Mouse (Mus musculus) kidney, embryonic 14.5 days (tissue): ENCODE results near the gene Siae. TPM values are rescaled to one million over a fixed set of nuclear protein-coding genes. Genes with fewer than 3 reads are reported as not detected.

ENCODE experiments used
- ATAC-seq: fragments of 200-750 bp; cut with Nextera tagmentation; 2 replicates; pipeline ENCODE4 v1.8.0; 2017; ENCODE audit warnings: moderate number of reproducible peaks, mild to moderate bottlenecking, moderate TSS enrichment, moderate library complexity; ENCODE audit not compliant: low FRiP score, low TSS enrichment
- H3K27ac ChIP-seq: fragments of 300-500 bp; sonication (generic); 2 replicates; pipeline ENCODE4 v1.5.1; 2014; ENCODE audit warnings: low read depth, mild to moderate bottlenecking, low read length, moderate library complexity, mixed read lengths
- H3K27me3 ChIP-seq: fragments of 300-500 bp; sonication (generic); 2 replicates; pipeline ENCODE4 v1.6.1; 2014; ENCODE audit warnings: mild to moderate bottlenecking, low read length; ENCODE audit not compliant: control insufficient read depth, insufficient read depth
- H3K36me3 ChIP-seq: fragments of 300-500 bp; sonication (generic); 2 replicates; pipeline ENCODE4 v1.6.1; 2014; ENCODE audit warnings: low read length, mixed read lengths; ENCODE audit not compliant: control insufficient read depth, insufficient read depth
- H3K4me1 ChIP-seq: fragments of 300-500 bp; sonication (generic); 2 replicates; pipeline ENCODE4 v1.6.1; 2014; ENCODE audit warnings: low read length, mixed read lengths; ENCODE audit not compliant: control insufficient read depth, insufficient read depth
- H3K4me2 ChIP-seq: fragments of 300-500 bp; sonication (generic); replicated peaks from 2 replicates; pipeline ENCODE4 v1.6.1; 2014; ENCODE audit warnings: low read depth, mild to moderate bottlenecking, low read length
- H3K4me3 ChIP-seq: fragments of 300-500 bp; sonication (generic); 2 replicates; pipeline ENCODE4 v1.5.1; 2014; ENCODE audit warnings: mild to moderate bottlenecking, low read length
- H3K9ac ChIP-seq: fragments of 300-500 bp; sonication (generic); 2 replicates; pipeline ENCODE4 v1.6.1; 2014; ENCODE audit warnings: low read depth, mild to moderate bottlenecking, low read length, moderate library complexity
- H3K9me3 ChIP-seq: fragments of 300-500 bp; sonication (generic); 2 replicates; pipeline ENCODE4 v1.6.1; 2016; ENCODE audit warnings: low read length; ENCODE audit not compliant: control insufficient read depth
- WGBS: fragments of 180-500 bp; shearing (Covaris S2); extraction: QIAGEN DNeasy Blood & Tissue Kit; methylation state at CpG from one replicate; pipeline ENCODE4 v1.1.7; 2014; 5-methylcytosine and 5-hydroxymethylcytosine counted together
- polyA plus RNA-seq: library from polyadenylated mRNA; unstranded; fragments of >200 nt; fragmentation: Nextera tagmentation; extraction: Ambion mirVana; gene quantifications from 2 replicates; pipeline ENCODE4 v1.2.1, GENCODE M21; 2014

Siae gene
- polyA plus RNA-seq, 1 experiment from 2014 or later, result 10.8 TPM

DNA sequence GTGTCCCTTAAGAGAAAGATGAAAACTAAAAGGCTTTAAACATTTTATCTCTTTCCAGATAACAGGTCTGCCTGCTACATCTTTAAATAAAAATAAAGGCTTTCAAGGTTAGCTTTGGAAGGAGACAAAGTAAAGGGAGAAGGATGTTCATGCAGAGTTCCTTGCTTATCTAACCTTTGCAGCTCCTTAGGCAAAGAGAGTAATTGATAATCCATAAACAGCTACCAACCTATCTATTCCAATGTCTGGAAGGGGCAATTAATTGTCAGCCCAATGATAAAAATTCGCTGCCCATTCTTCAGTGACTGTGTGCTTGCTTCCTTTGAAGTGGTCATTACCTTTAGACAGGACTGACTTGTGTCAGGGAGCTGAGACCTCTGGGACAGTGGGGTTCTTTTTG lies 8.3 kb downstream of the Siae start:
- H3K9me3 ChIP-seq, result no peaks in the 10 kb centered on the region
- H3K4me1 ChIP-seq, result peaks cover 12% of the 10 kb centered on the region
- no peaks in the 10 kb centered on the region for H3K36me3 ChIP-seq
- H3K27ac ChIP-seq, result no peak overlapping the region
- no peak overlapping the region for H3K4me3 ChIP-seq
- ATAC-seq, result no peak
- 53% methylated on average over 1 of the region's 1 CpGs for WGBS
- H3K4me2 ChIP-seq, result no peak overlapping the region
- H3K27me3 ChIP-seq, result no peaks in the 10 kb centered on the region
- H3K9ac ChIP-seq, result no peak overlapping the region

DNA sequence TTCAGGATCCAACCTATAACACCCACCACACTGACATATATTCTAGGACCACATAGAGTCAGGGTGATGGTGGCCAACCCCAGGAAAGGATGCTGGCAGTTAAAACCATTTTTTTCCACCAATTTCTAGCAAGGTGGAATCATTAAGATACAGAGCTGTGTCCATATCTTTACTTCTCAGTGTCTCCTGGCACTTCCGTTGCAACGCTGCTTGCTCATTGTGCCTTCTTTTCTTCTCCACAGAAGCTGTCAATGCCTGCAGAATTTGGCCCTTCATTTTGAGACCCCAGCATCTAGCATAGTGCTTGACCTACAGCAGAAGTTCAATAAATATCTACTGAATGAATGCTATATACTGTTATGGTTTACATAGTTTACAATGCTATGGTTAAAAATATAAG lies 11.5 kb downstream of the Siae start:
- WGBS, result 87% methylated on average over 2 of the region's 2 CpGs

DNA sequence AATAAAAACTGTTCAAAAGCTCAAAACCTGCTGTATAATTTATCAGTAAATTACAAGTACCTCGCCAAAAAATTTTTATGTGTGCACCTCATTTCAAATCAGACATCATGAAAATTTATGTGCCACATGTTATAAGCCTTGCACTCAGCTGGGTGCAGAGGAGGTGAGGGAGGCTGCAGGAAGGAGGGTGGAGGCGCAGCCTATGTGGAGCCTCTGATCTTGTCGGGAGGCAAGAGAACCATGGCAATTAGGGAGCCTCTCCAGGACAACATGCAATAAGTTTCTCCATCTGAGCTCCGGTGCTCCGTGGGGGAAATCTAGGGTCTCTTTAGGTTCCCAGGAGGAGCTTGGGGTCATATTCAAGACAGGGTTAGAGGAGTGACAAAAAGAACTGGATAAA lies 12.0 kb downstream of the Siae start:
- no peak for ATAC-seq

More for the DNA sequence above, 11.5 kb downstream of the Siae start:
- no peaks in the 10 kb centered on the region for H3K36me3 ChIP-seq
- no peaks in the 10 kb centered on the region for H3K9me3 ChIP-seq
- H3K4me2 ChIP-seq, result no peak overlapping the region
- no peak for ATAC-seq
- no peak overlapping the region for H3K4me3 ChIP-seq
- no peak overlapping the region for H3K9ac ChIP-seq
- H3K4me1 ChIP-seq, result peaks cover 12% of the 10 kb centered on the region
- H3K27me3 ChIP-seq, result no peaks in the 10 kb centered on the region
- H3K27ac ChIP-seq, result no peak overlapping the region

DNA sequence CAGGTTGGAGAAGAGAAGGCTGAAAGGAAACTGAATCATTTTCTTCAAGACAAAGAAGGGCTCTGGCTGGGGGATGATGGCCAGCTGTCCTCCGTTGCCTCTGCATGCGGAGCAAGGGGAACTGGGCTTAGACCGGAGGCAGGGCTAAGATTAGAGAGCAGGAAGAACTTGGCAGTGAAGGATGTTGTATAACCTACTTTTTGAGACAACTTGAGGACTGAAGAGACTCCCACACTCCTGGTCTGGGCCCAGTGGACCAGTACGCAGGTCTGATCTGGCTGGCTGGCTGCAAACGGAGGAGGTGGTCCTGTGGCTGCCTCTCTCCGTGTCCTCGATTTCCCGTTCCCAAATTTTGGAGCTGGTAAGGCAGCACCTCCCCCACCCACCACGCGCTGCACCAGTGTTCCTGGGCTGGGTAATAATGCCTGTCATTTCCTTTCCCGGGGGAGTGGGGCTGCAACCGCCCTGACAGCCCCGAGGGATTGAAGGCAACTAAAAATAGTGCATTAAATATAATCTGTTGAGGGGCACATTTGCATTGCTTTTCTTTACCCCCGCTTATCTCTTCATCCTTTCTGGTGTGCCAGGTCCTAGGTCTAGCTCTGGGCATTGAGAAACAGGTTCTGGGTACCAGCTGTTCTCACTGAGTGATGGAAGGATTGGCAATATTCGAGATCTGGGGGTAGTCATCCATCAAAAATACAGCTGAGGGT lies 12.6 kb downstream of the Siae start:
- H3K27ac ChIP-seq, result no peak overlapping the region
- ATAC-seq, result peak; percentile 74; the same call in 1 of the 2 replicates
- 11% methylated on average over 15 of the region's 15 CpGs for WGBS
- no peak overlapping the region for H3K4me3 ChIP-seq
- H3K9me3 ChIP-seq, result no peaks in the 10 kb centered on the region
- no peaks in the 10 kb centered on the region for H3K27me3 ChIP-seq
- H3K4me1 ChIP-seq, result peaks cover 12% of the 10 kb centered on the region
- H3K9ac ChIP-seq, result no peak overlapping the region
- H3K36me3 ChIP-seq, result no peaks in the 10 kb centered on the region
- peak overlapping the region; percentile 39 for H3K4me2 ChIP-seq

More for the DNA sequence above, 12.0 kb downstream of the Siae start:
- H3K36me3 ChIP-seq, result no peaks in the 10 kb centered on the region
- no peaks in the 10 kb centered on the region for H3K9me3 ChIP-seq
- no peaks in the 10 kb centered on the region for H3K27me3 ChIP-seq
- peaks cover 12% of the 10 kb centered on the region for H3K4me1 ChIP-seq
- H3K4me3 ChIP-seq, result no peak overlapping the region
- no peak overlapping the region for H3K9ac ChIP-seq
- WGBS, result 24% methylated on average over 5 of the region's 5 CpGs
- H3K4me2 ChIP-seq, result peak overlapping the region; percentile 39
- H3K27ac ChIP-seq, result no peak overlapping the region

DNA sequence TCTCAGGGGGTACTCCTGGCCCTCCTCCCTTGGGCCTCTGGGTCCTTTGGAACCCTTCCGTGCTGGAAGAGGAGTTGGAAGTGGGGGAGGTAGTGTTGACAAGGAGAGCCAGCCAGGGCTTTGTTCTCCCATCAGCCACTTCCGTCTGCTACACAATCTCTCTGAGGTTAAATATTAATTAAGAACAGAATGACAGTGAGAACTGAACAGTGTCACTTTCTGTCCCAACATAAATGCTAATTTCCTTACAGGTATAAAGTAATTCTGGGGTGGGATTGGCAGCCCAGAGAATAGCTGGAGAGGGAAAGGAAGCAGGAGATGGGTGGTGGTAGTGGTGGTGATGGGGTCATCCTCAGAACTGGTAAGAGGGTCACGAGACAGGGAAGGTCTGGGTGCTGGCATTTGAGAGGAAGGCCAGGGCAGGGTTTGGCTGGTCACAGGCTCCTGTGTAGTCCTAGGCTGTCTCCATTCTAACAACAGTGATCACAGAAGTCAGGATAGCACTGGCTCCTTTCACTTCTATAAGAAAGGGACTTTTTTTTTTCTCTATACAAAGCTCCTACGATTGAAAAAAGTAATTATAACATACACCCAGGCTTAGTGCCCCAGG lies 13.2 kb downstream of the Siae start:
- Histone ChIP-seq H3K4me1 (peaks cover 12% of the 10 kb centered on the region), H3K4me2 (no peak overlapping the region), H3K4me3 (no peak overlapping the region), H3K27me3 (no peaks in the 10 kb centered on the region), H3K27ac (no peak overlapping the region), H3K9me3 (no peaks in the 10 kb centered on the region), H3K9ac (no peak overlapping the region), H3K36me3 (no peaks in the 10 kb centered on the region)
- ATAC-seq, result peak; percentile 51; the same call in 1 of the 2 replicates
- WGBS, result 39% methylated on average over 4 of the region's 4 CpGs

DNA sequence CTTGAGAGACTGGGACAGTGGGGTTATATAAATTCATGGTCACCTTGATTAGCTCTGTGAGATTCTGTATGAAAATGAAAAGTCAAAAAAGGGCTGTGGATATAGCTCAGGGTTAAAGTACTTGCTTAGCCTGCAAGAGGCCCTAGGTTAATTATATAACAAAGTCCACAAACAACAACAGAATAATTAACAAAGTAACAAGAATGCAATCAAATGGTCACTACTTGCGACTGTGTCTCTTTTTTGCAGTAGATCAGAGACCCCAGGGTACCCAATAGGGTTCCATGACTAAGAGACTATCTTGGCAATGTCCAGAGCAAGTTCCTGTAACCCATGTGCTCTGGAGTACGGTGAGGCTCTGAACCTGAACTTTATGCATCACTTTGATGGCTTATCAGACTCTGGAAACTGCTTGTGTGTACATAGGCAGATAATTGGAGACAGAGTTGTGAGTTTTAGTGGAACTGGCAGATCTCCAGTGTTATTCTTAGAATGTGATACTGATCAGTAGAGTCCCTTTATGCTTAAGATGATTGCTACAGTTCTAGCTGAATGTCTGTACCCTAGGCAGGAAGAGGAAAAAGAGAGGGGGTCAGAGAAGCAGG lies 13.8 kb downstream of the Siae start:
- H3K9me3 ChIP-seq, result no peaks in the 10 kb centered on the region
- no peak overlapping the region for H3K4me3 ChIP-seq
- H3K27ac ChIP-seq, result no peak overlapping the region
- H3K4me1 ChIP-seq, result peaks cover 12% of the 10 kb centered on the region
- H3K4me2 ChIP-seq, result no peak overlapping the region
- H3K27me3 ChIP-seq, result no peaks in the 10 kb centered on the region
- no peak overlapping the region for H3K9ac ChIP-seq
- ATAC-seq, result no peak
- 57% methylated on average over 2 of the region's 2 CpGs for WGBS
- no peaks in the 10 kb centered on the region for H3K36me3 ChIP-seq

DNA sequence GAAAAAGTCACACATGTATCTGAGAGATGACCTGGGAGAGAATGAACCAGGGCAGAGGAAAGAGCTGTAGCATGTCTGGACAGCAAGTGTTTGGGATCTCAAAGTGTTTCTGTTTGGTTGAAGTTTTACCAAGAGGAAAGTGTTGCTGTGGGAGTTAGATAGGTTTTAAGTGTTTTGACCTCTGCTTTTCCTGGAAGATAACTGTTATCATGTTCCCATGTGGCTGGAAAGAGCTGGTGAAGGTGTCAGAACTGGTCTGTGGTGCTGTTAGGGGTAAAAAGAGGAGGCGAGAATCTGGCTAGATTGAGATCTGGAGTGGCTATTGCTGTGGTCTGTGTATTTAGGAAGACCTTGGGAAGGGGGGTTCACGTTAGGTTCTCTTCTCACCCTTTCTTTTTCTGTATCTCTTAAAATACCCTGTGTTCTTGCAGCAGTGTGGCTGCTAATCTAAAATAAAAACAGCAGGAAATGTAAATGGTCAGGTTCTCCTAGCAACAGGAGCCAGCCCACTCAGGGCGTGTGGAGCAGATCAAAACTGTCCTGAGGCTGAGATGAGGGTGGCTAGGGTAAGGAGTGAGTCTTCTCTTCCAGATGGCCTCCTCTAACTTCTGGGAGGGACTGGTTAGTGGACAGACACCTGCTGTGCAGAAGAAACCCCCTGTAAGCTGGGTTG lies 16.8 kb downstream of the Siae start:
- Histone ChIP-seq H3K9ac (no peak overlapping the region), H3K27ac (no peak overlapping the region), H3K4me1 (peaks cover 12% of the 10 kb centered on the region), H3K36me3 (no peaks in the 10 kb centered on the region), H3K4me3 (no peak overlapping the region), H3K27me3 (no peaks in the 10 kb centered on the region), H3K9me3 (no peaks in the 10 kb centered on the region), H3K4me2 (no peak overlapping the region)
- WGBS, result 69% methylated on average over 3 of the region's 3 CpGs
- no peak for ATAC-seq

DNA sequence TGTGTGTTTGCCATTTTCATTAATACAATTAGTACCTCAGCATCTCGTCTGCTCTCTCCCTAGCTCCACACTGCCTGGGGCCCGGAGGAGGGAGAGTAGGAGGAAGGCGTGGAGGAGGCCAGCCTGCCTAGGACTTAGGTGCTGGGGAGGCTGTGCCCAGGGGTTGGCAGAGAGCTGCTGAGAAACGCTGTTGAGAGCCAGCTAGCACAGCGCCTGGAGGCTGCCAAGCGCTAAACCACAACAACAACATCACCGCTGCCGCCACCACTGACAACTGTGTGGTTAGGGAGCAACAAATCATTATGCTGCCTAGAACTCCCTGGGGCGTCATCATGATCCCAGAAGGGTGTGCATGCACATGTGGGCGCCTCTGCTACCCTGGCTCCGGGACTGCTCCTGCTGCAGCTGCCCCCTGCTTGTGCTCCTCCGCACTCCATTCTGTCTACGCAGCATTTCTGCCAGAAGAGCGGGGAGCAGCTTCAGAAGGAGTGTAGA lies 21.0 kb downstream of the Siae start:
- Histone ChIP-seq H3K9ac (no peak overlapping the region), H3K4me2 (0 out of 2 replicates have a peak overlapping the region, but pooled peaks have one; percentile 1), H3K9me3 (no peaks in the 10 kb centered on the region), H3K27me3 (no peaks in the 10 kb centered on the region), H3K27ac (no peak overlapping the region), H3K36me3 (no peaks in the 10 kb centered on the region), H3K4me1 (no peaks in the 10 kb centered on the region), H3K4me3 (no peak overlapping the region)
- WGBS, result 27% methylated on average over 14 of the region's 14 CpGs
- ATAC-seq, result peak; percentile 73; the same call in 1 of the 2 replicates
